ENCODE assay signal across 8 mouse cellular contexts in genomic region chr2:148874224-148874616, GRCm38 (mm10). TPM values are rescaled to one million over a fixed set of nuclear protein-coding genes. Genes with fewer than 3 reads are reported as not detected.
DNase-seq lines count a peak whose midpoint lies in the region; ATAC-seq and TF ChIP-seq lines count a peak whose summit lies in the region.

No protein-coding gene starts in this region.

- H3K9ac ChIP-seq in forebrain, embryonic 15.5 days (replicated peaks), result peak overlapping the region; percentile 96
- peak overlapping the region; percentile 77 for H3K9ac ChIP-seq in liver, embryonic 13.5 days
- peak overlapping the region; percentile 95 for H3K9ac ChIP-seq in stomach, embryonic 16.5 days (ENCODE audit: low read length)

- TF ChIP-seq POLR2A in testis, adult 2 months (IDR thresholded peaks at IDR 0.05; ENCODE audit: control insufficient read depth, low read depth, low read length), result no peak

- peaks cover 7% of the 10 kb centered on the region for H3K4me1 ChIP-seq in testis, adult 2 months (ENCODE audit: control insufficient read depth, insufficient read depth, low read length)
- H3K4me1 ChIP-seq in forebrain, embryonic 15.5 days, result peaks cover 30% of the 10 kb centered on the region
- H3K4me1 ChIP-seq in liver, embryonic 13.5 days (replicated peaks), result peaks cover 31% of the 10 kb centered on the region
- H3K4me1 ChIP-seq in stomach, embryonic 16.5 days (ENCODE audit: control insufficient read depth, insufficient read depth, low read length), result peaks cover 31% of the 10 kb centered on the region

- peak overlapping the region; percentile 84 for H3K4me3 ChIP-seq in testis, adult 2 months (ENCODE audit: control insufficient read depth, low read depth, low read length)
- peak overlapping the region; percentile 100 for H3K4me3 ChIP-seq in forebrain, embryonic 15.5 days
- H3K4me3 ChIP-seq in liver, embryonic 13.5 days (replicated peaks), result peak overlapping the region; percentile 80
- peak overlapping the region; percentile 89 for H3K4me3 ChIP-seq in stomach, embryonic 16.5 days (replicated peaks; ENCODE audit: low read length)

- no peak for DNase-seq in testis, postnatal 10 days (ENCODE audit: low spot score)
- DNase-seq in liver, embryonic 13.5 days, result no peak
- DNase-seq in B cell, adult 2 months, result no peak
- DNase-seq in kidney, postnatal 10 days, result no peak
- DNase-seq in adipocyte (ENCODE audit: low spot score), result no peak

- peak overlapping the region; percentile 39; the same call in 1 of the 2 replicates for H3K27ac ChIP-seq in testis, adult 2 months (ENCODE audit: control insufficient read depth, insufficient read depth, low read depth, low read length)
- no peak overlapping the region for H3K27ac ChIP-seq in forebrain, embryonic 15.5 days (replicated peaks)
- H3K27ac ChIP-seq in liver, embryonic 13.5 days, result peak overlapping the region; percentile 76; the same call in 1 of the 2 replicates
- H3K27ac ChIP-seq in stomach, embryonic 16.5 days (ENCODE audit: low read length), result peak overlapping the region; percentile 98

- WGBS in forebrain, embryonic 15.5 days, result 47% methylated on average over 3 of the region's 3 CpGs
- WGBS in liver, embryonic 13.5 days (ENCODE audit: insufficient replicate concordance), result 23% methylated on average over 3 of the region's 3 CpGs
- WGBS in stomach, embryonic 16.5 days, result 10% methylated on average over 3 of the region's 3 CpGs

- H3K36me3 ChIP-seq in testis, adult 2 months (ENCODE audit: control insufficient read depth, insufficient read depth, low read length), result no peaks in the 10 kb centered on the region
- peaks cover 18% of the 10 kb centered on the region for H3K36me3 ChIP-seq in forebrain, embryonic 15.5 days
- H3K36me3 ChIP-seq in liver, embryonic 13.5 days, result peaks cover 11% of the 10 kb centered on the region; the same call in 1 of the 2 replicates
- peaks cover 9% of the 10 kb centered on the region; the same call in 1 of the 2 replicates for H3K36me3 ChIP-seq in stomach, embryonic 16.5 days (ENCODE audit: control insufficient read depth, insufficient read depth, low read length)

- peak; percentile 4 for ATAC-seq in forebrain, embryonic 15.5 days (replicated peaks)
- ATAC-seq in liver, embryonic 13.5 days (ENCODE audit: low read depth), result no peak
- ATAC-seq in stomach, embryonic 16.5 days (ENCODE audit: insufficient read depth, low FRiP score), result no peak

- no peaks in the 10 kb centered on the region for H3K27me3 ChIP-seq in testis, adult 2 months (ENCODE audit: control insufficient read depth, insufficient read depth, low read length)
- H3K27me3 ChIP-seq in forebrain, embryonic 15.5 days, result no peaks in the 10 kb centered on the region
- H3K27me3 ChIP-seq in liver, embryonic 13.5 days, result no peaks in the 10 kb centered on the region
- no peaks in the 10 kb centered on the region for H3K27me3 ChIP-seq in stomach, embryonic 16.5 days (ENCODE audit: control insufficient read depth, insufficient read depth, low read length)

- no peak for TF ChIP-seq CTCF in testis, adult 2 months (IDR thresholded peaks at IDR 0.05; ENCODE audit: control insufficient read depth, insufficient read depth, insufficient replicate concordance, low read depth, low read length)

- H3K4me2 ChIP-seq in forebrain, embryonic 15.5 days (replicated peaks), result peak overlapping the region; percentile 56
- peak overlapping the region; percentile 83 for H3K4me2 ChIP-seq in liver, embryonic 13.5 days
- peak overlapping the region; percentile 71 for H3K4me2 ChIP-seq in stomach, embryonic 16.5 days (ENCODE audit: low read depth, low read length)

- H3K9me3 ChIP-seq in forebrain, embryonic 15.5 days, result no peaks in the 10 kb centered on the region
- no peaks in the 10 kb centered on the region for H3K9me3 ChIP-seq in liver, embryonic 13.5 days (replicated peaks)
- H3K9me3 ChIP-seq in stomach, embryonic 16.5 days (replicated peaks; ENCODE audit: control insufficient read depth, low read length), result no peaks in the 10 kb centered on the region

RNA-seq across cellular contexts. Expression of gene Cst3, which starts 1.3 kb away (rescaled TPM):
- polyA plus RNA-seq in testis, adult 2 months (2012; rRNA removed), result 442 and 443 TPM in 2 replicates
- polyA plus RNA-seq in forebrain, embryonic 15.5 days (2015; fragmentation: Nextera tagmentation; extraction: Ambion mirVana), result 461 and 495 TPM in 2 replicates
- 128 and 144 TPM in 2 replicates for polyA plus RNA-seq in liver, embryonic 13.5 days (2015; fragmentation: Nextera tagmentation; extraction: Ambion mirVana)
- 470 and 499 TPM in 2 replicates for polyA plus RNA-seq in stomach, embryonic 16.5 days (2015; fragmentation: Nextera tagmentation; extraction: Ambion mirVana)

RNA-seq across cellular contexts. Expression of gene 9230104L09Rik, which starts 9.4 kb away (rescaled TPM):
- polyA plus RNA-seq in testis, adult 2 months (2012; rRNA removed), result 21.7 and 25.8 TPM in 2 replicates
- polyA plus RNA-seq in forebrain, embryonic 15.5 days (2015; fragmentation: Nextera tagmentation; extraction: Ambion mirVana), result not detected in 2 replicates
- polyA plus RNA-seq in liver, embryonic 13.5 days (2015; fragmentation: Nextera tagmentation; extraction: Ambion mirVana), result not detected in 2 replicates
- polyA plus RNA-seq in stomach, embryonic 16.5 days (2015; fragmentation: Nextera tagmentation; extraction: Ambion mirVana), result not detected in 2 replicates

RNA-seq across cellular contexts. Expression of gene Cst9, which starts 39.3 kb away (rescaled TPM):
- polyA plus RNA-seq in testis, adult 2 months (2012; rRNA removed), result 176 and 342 TPM in 2 replicates
- not detected in 2 replicates for polyA plus RNA-seq in forebrain, embryonic 15.5 days (2015; fragmentation: Nextera tagmentation; extraction: Ambion mirVana)
- polyA plus RNA-seq in liver, embryonic 13.5 days (2015; fragmentation: Nextera tagmentation; extraction: Ambion mirVana), result 0.28 and 0.40 TPM in 2 replicates
- polyA plus RNA-seq in stomach, embryonic 16.5 days (2015; fragmentation: Nextera tagmentation; extraction: Ambion mirVana), result not detected in 2 replicates

RNA-seq across cellular contexts. Expression of gene Cst13, which starts 54.3 kb away (rescaled TPM):
- 83.9 and 104 TPM in 2 replicates for polyA plus RNA-seq in testis, adult 2 months (2012; rRNA removed)
- not detected in 2 replicates for polyA plus RNA-seq in forebrain, embryonic 15.5 days (2015; fragmentation: Nextera tagmentation; extraction: Ambion mirVana)
- not detected in 2 replicates for polyA plus RNA-seq in liver, embryonic 13.5 days (2015; fragmentation: Nextera tagmentation; extraction: Ambion mirVana)
- not detected in 2 replicates for polyA plus RNA-seq in stomach, embryonic 16.5 days (2015; fragmentation: Nextera tagmentation; extraction: Ambion mirVana)

Comparison
In these comparisons a context has a peak if more than half of its experiments do, and no peak if none do; other contexts are left out.
1. RNA of gene 9230104L09Rik, which starts 9.4 kb away (polyA plus RNA-seq): 21.7 to 25.8 TPM in testis, adult 2 months; not detected in forebrain, embryonic 15.5 days, not detected in liver, embryonic 13.5 days and not detected in stomach, embryonic 16.5 days; every median in the first group is over 10 times any median in the second.
2. RNA of gene Cst9, which starts 39.3 kb away (polyA plus RNA-seq): 176 to 342 TPM in testis, adult 2 months; 0.28 to 0.40 TPM in liver, embryonic 13.5 days, not detected in stomach, embryonic 16.5 days and not detected in forebrain, embryonic 15.5 days; every median in the first group is over 100 times any median in the second.
3. Peak in every context shown above with its lines, with median percentiles within 50 percentile points of each other: H3K4me3 ChIP-seq, H3K4me2 ChIP-seq and H3K9ac ChIP-seq.